Mouse (Mus musculus): ENCODE results near the gene Ttc34.

Gene Ttc34

GRCm38 (mm10) chr4:154837170-154837569 is at the start of gene Ttc34:
Gene Ttc34 (plus strand): TSS chr4:154837459.
- DNase-seq (ENCODE audit: low spot score in 2 of 2): peak; percentile 57 to 87

GRCm38 (mm10) chr4:154787960-154788702 is 49.1 kb upstream of the Ttc34 start:
- no peak for DNase-seq (ENCODE audit: low spot score in 2 of 2)

DNA sequence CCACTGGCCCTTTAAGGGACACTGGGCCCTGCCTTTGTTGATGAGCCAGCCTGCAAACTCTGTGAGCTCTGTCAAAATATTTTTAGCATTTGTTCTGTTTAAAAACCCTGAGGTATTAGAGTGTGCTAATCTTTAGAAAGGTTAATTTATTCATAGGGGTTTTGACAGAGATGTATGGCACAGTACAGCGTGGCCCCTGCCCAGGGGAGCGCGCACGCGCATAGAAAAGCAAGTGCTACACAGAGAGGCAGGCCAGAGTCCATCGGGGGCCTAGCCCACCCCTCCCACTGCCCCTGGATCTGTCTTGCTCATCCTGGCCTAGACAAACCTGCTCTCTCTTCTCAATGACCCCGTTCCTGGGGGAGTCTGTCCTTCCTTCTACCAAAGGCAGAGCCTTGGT is 45.4 kb upstream of the Ttc34 start:
- no peak for DNase-seq (ENCODE audit: low spot score in 2 of 2)

DNA sequence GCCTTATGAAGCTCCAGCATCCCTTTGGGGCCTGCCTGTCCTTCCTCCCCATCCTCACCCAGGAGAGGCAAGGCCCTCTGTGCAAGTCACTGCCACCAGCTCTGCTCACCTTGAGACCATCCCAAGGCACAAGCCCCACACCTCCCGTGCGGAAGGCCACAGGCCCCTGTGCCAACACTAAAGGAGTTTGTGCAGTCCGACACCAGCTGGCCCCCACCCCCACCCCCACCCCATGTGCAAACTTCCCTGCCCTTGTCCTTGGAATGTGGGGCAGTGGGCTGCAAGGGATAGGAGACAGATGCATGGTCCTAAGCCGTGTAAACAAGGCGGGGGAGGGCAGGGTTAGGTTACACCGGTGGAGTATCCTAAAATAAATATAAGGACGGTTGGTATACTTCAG is 43.8 kb upstream of the Ttc34 start:
- no peak for DNase-seq (ENCODE audit: low spot score in 2 of 2)

DNA sequence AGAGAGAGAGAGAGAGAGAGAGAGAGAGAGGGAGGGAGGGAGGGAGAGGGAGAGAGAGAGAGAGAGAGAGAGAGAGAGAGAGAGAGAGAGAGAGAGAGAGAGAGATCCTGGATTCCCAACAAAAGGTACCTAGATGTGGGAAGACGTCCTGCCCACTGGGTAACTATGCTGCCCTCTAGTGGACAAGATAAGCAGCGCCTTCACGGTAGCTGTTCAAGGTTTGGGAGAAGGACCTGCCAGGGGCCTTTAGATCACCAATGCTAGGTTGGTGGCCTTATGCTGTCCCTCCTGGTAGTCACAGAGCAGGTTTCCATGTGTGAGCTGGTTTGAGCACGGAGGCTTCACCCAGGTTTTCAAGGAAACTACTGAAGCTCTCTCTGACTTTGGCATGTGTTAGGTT is 39.4 kb upstream of the Ttc34 start:
- DNase-seq (ENCODE audit: low spot score in 2 of 2): peak; percentile 27 to 70

- no peak for DNase-seq (ENCODE audit: low spot score in 2 of 2)
Observed at GRCm38 (mm10) chr4:154800543-154800942, 36.7 kb upstream of the Ttc34 start.

DNA sequence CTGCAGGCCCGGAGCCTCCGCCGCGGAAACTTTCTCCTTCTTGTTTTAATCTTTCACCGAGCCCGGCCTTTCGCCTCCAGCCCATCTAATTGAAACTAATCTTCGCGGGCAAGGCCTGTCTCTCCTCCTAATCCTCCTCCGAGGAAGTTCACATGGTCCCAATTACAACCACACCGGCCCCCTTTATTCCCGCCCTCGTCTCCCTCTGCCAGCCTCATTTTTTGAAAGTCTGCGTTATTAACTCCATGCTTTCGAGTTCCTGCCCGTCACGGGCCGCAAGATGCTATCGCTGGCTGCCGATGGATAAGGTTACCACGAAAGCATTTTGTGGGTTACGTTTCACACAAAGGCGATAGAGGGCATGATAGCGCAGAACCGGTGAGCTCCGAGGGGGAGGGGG is 35.0 kb upstream of the Ttc34 start:
- no peak for DNase-seq (ENCODE audit: low spot score in 2 of 2)

DNA sequence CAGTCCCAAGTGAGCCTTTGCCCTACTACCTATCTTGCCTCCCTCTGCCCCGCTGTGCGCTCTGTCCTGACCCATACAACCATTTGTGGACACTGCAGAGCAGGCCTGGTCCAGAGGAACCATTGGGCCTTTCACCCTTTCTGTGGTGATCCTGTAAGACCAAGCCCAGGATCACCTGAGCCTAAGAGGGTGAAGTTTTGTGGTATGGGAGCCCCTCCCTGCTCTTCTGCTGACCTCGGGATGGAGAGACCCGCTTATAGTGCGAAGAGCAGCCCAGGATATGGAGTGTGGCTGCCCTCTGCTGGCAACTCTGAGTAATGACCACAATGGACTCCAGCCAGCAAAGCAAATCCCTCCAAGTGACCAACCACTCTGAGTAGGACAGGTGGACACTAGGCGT is 11.6 kb upstream of the Ttc34 start:
- DNase-seq (ENCODE audit: low spot score in 2 of 2): peak in 1 of 2 experiments; percentile 64

DNA sequence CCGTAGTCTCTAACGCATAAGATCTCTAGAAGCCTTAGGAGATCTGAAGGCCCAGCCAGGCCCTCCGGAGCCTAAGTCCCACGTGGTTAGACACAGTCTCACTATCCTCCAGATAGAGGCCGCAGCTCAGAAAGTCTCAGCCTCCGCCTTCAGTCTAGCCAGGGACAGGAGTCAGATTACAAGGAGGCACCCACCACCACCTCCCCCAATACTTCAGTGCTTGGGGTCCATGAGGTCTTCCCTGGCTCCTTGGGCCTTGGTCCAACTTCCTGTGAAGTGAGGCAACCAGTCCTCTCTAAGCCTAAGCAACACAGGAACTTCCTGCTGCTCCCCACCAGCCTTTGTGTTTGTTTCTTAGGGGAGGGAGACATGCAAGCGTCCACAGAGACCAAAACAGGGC is 11.0 kb upstream of the Ttc34 start:
- no peak for DNase-seq (ENCODE audit: low spot score in 2 of 2)

GRCm38 (mm10) chr4:154827181-154827580 is 10.1 kb upstream of the Ttc34 start:
- no peak for DNase-seq (ENCODE audit: low spot score in 2 of 2)

- no peak for DNase-seq (ENCODE audit: low spot score in 2 of 2)
Observed at GRCm38 (mm10) chr4:154827861-154828610, 9.2 kb upstream of the Ttc34 start.

- no peak for DNase-seq (ENCODE audit: low spot score in 2 of 2)
Observed at GRCm38 (mm10) chr4:154831915-154832573, 5.2 kb upstream of the Ttc34 start.

GRCm38 (mm10) chr4:154836183-154836915 is 910 bp upstream of the Ttc34 start:
- no peak for DNase-seq (ENCODE audit: low spot score in 2 of 2)

DNA sequence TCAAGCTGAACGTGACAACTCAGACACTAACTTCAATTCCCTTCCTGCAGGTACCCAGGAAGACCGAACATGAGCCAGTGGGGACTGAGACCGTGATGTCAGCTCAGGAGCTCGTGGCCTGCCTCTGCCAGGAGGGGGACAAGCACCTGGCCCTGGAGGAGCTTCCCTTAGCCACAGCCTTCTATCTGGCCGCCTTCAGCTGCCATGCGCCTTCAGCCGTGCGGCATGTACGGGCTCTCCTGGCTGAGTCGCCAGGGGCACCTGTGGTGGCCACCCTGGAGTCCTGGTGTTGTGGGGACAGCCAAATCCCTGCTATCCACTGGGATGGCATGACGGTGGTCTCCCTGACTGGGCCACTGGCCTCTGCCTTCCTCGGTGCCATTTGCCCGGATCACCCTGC is 1.5 kb downstream of the Ttc34 start:
- no peak for DNase-seq (ENCODE audit: low spot score in 2 of 2)

DNA sequence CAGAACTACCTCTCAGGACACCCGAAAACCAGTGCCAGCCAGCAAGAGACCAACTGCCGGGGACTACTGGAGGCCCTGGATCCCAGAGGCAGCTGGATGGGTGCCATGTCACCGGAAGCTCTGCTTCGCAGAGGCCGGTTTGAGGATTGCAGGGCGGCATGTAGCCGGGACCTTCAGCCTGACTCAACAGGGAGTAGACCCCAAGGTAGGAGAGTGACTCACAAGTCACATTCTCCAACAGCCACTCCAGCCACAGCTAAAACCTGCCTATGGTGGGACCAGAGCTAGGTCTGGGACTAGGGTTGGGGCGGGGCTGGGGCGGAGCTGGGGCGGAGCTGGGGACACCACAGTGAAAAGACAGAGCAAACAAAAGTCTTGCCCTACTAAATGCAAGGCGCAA is 2.1 kb downstream of the Ttc34 start:
- DNase-seq (ENCODE audit: low spot score in 2 of 2): no peak

GRCm38 (mm10) chr4:154852696-154853095 is 15.4 kb downstream of the Ttc34 start:
- DNase-seq (ENCODE audit: low spot score in 2 of 2): no peak

DNA sequence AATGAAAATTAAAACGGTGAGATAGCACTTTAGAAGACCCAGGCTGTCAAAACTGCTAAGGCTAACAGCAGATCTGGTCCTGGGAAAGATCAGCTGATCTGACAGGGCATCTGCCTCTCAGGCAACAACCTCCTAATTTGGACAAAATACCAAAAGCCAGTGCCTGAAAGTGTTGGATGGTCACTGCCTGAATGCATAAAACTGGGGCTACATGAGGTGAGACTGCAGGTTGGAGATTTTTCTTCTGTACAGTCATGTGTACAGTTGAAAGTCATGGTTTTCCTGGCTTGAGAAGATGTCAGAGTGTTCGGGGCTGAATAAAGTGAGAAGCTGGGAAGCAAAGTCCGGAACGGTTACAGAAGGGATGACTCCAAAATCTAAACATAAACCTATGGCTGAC is 16.6 kb downstream of the Ttc34 start:
- DNase-seq (ENCODE audit: low spot score in 2 of 2): peak in 1 of 2 experiments; percentile 18

DNA sequence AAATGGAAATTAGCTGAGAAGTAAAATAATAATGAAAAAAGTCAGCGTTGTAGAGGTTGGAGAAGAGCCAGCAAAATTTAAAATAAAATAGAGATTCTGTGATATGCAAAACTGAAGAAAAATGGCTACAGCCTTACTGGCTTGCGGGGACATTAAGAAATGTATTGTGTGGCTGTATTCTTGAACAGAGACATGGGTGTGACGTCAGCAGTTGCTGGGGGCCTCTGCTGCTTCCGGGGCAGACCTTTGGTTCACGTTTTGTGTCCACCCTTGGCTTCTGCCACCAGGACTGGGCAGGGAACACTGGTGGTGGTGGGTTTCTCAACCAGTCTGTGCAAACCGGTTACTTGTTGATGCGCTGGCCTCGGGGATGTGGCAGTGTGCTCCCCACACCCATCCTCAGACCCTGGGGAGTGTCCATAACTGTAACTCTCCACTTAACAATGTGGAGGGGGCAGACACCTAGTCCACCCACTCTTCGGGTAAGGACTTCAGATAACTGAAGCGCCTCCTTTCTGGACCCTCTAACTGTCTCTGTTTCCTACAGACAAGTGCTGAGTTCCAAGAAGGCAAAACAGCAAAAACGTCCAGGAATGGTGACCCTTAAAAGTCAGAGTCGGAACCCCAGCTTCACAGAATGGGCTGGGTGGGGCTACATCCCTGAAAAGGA is 17.6 kb downstream of the Ttc34 start:
- peak in 1 of 2 experiments; percentile 41 for DNase-seq (ENCODE audit: low spot score in 2 of 2)

GRCm38 (mm10) chr4:154855721-154856479 is 18.6 kb downstream of the Ttc34 start:
- peak in 1 of 2 experiments; percentile 73 for DNase-seq (ENCODE audit: low spot score in 2 of 2)

DNA sequence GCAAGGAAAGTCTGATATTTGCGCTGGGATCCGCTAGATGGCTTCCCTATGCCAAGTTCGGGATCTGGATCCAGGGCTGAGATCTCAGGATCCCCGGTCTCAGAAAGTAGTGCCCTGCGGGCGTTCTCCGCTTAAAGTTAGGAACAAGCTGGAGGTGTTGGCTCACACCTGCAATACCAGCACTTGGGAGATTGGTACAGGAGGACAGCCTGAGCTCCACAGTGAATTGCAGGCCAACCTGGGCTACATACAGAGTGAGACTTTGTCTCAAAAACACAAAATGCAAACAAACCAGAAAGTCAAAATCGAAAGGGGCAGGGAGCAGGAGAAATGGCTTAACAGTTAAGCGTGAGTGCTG is 19.2 kb downstream of the Ttc34 start:
- DNase-seq (ENCODE audit: low spot score in 2 of 2): no peak

DNA sequence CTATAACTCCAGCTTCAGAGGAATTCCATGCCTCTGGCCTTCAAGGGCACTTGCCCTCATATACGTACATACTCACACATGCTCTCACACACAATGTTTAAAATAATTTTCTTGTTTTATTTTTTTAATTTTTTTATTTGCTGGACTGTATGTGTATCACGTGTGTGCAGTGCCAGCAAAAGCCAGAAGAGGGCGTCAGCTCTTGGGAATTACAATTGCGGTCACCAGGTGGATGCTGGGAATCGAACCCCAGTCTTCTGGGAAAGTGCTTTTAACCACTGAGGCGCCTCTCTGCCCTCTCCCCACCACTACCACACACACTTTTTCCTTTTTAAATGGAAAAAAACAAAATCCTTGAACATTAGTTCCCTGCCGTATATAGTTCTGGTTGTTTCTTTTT is 19.6 kb downstream of the Ttc34 start:
- DNase-seq (ENCODE audit: low spot score in 2 of 2): peak in 1 of 2 experiments; percentile 43
